Mouse (Mus musculus): ENCODE measurements at regions not wholly inside any gene's neighbourhood (a gene's known extent, or its start where the extent isn't known, plus 50 kb on each side); places are given as distances from the start of the nearest gene placed in this dataset.

DNA sequence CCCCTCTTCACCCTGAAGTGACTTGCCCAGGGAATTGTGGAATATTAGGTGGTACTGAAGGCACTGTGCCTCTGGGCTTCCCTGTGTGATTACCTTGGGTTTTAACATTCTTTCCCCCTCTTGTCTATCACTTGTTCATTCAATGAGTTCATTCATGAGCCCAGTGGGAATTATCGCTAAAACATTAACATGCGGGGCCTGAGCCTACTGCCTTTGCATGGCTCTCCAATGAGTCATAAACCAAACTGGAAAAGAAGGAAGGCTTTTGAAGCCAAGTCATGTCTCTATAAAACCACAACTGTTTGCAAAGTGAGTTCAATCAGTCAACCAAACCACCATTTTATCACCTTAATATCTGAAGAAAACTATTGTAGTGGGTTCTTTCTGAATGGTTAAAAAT is 173.8 kb downstream of the Moxd1 start:
- no peaks in the 10 kb centered on the region for H3K4me1 ChIP-seq
- H3K27me3 ChIP-seq (ENCODE audit: insufficient read depth, poor library complexity, severe bottlenecking) = no peaks in the 10 kb centered on the region
- no peak overlapping the region for H3K4me3 ChIP-seq
- H3K36me3 ChIP-seq = no peaks in the 10 kb centered on the region
- H3K9me3 ChIP-seq = no peaks in the 10 kb centered on the region
- no peak overlapping the region for H3K27ac ChIP-seq
- no peak for DNase-seq (ENCODE audit: low spot score)
- 84% methylated on average over 2 of the region's 2 CpGs for WGBS

DNA sequence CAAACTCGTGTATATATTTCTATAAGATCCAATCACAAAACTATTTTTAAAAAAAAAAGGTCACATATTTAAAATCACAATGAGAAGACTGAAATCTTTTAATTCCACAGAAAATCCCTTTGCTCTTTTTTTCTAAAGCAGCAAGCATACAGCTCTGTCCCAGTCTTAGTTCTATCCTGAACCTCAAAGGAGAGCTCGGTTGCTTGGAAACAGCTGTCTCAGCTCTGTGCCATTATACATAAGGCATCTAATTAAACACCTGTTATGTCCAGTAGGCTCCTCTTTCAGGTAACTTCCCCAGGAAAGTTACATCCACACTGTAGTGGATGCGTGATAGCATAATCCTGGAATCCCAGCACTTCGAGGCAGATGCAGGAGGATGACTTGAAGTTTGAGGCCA is 181.5 kb downstream of the Moxd1 start:
- H3K27me3 ChIP-seq (ENCODE audit: insufficient read depth, poor library complexity, severe bottlenecking) = no peaks in the 10 kb centered on the region
- H3K4me3 ChIP-seq = no peak overlapping the region
- H3K36me3 ChIP-seq = no peaks in the 10 kb centered on the region
- no peaks in the 10 kb centered on the region for H3K4me1 ChIP-seq
- WGBS = 78% methylated on average over 4 of the region's 4 CpGs
- no peak overlapping the region for H3K27ac ChIP-seq
- H3K9me3 ChIP-seq = no peaks in the 10 kb centered on the region
- no peak for DNase-seq (ENCODE audit: low spot score)

DNA sequence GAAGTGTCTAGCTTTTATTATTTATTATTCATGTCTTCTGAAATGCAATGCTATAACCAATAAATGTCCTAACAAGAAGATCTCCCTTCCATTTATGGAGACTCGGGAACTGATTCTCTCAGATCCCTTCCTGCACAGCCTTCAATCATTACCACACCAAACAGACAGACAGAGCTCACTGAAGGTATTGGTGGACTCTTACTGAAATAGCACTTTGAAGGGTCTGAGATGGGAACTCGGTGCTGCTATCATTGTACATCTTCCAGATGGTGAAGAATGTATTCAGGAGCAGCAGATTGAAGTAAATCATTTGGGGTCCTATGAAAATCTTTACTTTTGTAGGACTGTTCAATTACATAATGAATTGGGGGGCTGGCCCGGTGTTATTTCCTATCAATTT is 183.6 kb downstream of the Moxd1 start:
- H3K9me3 ChIP-seq = no peaks in the 10 kb centered on the region
- H3K4me3 ChIP-seq = no peak overlapping the region
- H3K36me3 ChIP-seq = no peaks in the 10 kb centered on the region
- H3K27ac ChIP-seq = no peak overlapping the region
- H3K27me3 ChIP-seq (ENCODE audit: insufficient read depth, poor library complexity, severe bottlenecking) = no peaks in the 10 kb centered on the region
- 80% methylated on average over 3 of the region's 3 CpGs for WGBS
- no peaks in the 10 kb centered on the region for H3K4me1 ChIP-seq
- no peak for DNase-seq (ENCODE audit: low spot score)

DNA sequence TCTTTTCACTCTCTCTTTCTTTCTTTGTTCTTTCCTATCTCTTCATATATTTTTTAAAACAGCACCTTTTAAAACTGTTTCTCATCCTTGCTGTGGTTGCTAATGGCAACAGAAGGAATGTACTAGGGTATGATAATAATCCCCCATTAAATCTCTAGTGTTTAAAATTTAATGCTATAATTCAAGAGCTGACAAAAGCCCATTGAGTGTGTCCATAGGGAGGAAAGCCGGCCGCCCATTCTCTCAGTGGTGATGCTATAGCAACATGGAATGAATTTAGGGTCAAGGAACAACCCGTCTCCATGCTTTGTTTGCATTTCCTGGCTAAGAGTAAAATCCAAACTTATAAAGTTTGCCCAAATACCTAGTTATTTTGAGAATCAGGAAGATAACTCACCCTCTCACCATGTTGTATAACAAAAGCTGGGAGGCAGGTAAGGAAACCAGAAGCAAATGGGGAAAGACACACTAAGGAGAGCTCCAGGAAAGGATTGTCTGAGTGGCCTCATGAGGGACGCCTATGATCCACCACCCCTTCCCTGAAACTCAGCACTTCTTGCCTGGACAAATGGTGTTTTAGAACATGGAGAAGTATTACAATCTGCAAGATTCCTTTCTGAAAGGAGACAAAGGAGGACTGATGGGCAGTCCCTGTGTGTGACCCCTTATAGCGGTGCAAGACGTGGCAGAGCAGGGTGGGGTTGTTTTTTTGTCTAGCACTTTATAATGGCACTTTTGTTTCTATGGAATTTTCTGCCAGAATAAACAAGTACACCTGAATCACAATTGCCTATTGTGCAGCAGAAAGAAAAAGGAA is 184.3 kb downstream of the Moxd1 start:
- Histone ChIP-seq H3K4me1 (no peaks in the 10 kb centered on the region), H3K27ac (no peak overlapping the region), H3K9me3 (no peaks in the 10 kb centered on the region), H3K4me3 (no peak overlapping the region), H3K36me3 (no peaks in the 10 kb centered on the region), H3K27me3 (ENCODE audit: insufficient read depth, poor library complexity, severe bottlenecking) (no peaks in the 10 kb centered on the region)
- WGBS = 78% methylated on average over 6 of the region's 6 CpGs
- no peak for DNase-seq (ENCODE audit: low spot score)

DNA sequence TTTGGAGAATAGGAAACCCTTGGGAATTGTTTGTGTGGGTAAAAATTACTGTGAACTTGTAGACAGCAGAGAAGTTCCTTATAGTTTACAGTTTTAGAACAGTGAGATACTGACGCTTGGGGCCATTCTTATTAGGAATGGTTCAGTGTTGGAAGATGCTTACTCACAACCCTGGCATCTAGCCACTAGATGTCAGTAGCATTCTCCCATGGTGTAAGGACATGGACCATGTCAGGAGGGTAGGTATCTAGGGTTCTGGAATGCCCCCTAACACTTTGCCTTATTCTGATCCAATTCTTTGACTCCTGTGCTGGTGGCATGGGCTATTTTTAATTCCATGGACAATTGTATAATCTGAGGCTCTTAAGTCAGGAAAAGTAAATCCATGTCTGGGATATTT is 185.3 kb upstream of the Ccn2 start:
- H3K9me3 ChIP-seq = no peaks in the 10 kb centered on the region
- no peaks in the 10 kb centered on the region for H3K4me1 ChIP-seq
- H3K36me3 ChIP-seq = no peaks in the 10 kb centered on the region
- no peak for DNase-seq (ENCODE audit: low spot score)
- 45% methylated on average over 1 of the region's 1 CpGs for WGBS
- no peak overlapping the region for H3K27ac ChIP-seq
- no peak overlapping the region for H3K4me3 ChIP-seq
- H3K27me3 ChIP-seq (ENCODE audit: insufficient read depth, poor library complexity, severe bottlenecking) = no peaks in the 10 kb centered on the region

DNA sequence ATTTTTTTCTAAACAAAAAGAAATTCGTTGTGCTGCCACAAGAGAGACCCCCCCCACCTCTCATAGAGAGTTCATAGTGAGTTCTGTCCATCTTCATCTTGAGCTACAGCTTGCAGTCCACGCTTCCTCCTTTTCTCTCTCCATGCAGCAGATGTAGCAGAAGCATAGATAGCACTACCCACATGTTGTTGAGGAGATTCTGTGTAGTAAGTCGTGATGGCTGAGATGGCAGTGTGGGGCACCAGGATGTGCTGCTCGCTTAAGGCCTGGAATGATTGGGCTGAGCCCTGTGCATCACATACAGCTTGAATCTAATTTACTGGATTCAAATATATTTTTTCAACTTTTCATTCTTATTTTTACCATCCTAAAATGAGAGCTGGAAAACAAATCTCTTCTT is 184.4 kb upstream of the Ccn2 start:
- no peaks in the 10 kb centered on the region for H3K27me3 ChIP-seq (ENCODE audit: insufficient read depth, poor library complexity, severe bottlenecking)

DNA sequence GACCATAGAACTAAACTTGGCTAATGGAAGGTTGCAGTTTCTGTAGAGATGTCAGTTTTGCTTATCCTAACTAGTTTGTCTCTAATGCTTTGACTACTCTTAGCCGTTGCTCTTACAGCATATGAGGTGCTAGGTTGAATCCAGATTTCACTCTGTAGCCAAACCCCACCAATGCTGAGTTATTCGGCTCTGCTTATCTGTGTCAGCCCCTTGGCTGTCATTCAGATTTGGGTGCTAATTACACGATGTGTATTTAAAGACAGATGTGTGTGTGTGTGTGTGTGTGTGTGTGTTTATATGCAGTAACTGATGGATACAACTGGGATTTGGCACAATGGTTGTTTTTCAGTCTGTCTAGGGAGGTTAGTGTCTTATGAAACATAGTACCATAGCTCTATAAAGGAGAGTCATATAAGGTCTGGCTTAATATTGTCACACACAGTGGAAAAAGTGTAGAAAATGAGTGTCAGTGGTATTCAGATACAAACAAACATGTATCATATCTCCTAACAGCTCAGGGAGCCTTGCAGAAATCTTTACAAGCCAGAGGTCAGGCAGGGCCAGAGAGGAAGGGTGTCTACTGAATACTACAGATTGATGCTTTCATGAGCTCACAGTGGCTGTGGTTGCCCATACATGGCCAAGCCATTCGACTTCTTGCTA is 172.6 kb upstream of the Ccn2 start:
- H3K27ac ChIP-seq = no peak overlapping the region
- H3K9me3 ChIP-seq = no peaks in the 10 kb centered on the region
- no peak overlapping the region for H3K4me3 ChIP-seq
- DNase-seq (ENCODE audit: low spot score) = no peak
- 68% methylated on average over 4 of the region's 4 CpGs for WGBS
- H3K4me1 ChIP-seq = no peaks in the 10 kb centered on the region
- no peaks in the 10 kb centered on the region for H3K27me3 ChIP-seq (ENCODE audit: insufficient read depth, poor library complexity, severe bottlenecking)
- no peaks in the 10 kb centered on the region for H3K36me3 ChIP-seq

More for the DNA sequence above, 184.4 kb upstream of the Ccn2 start:
- Histone ChIP-seq H3K4me1 (no peaks in the 10 kb centered on the region), H3K4me3 (no peak overlapping the region), H3K36me3 (no peaks in the 10 kb centered on the region), H3K27ac (no peak overlapping the region), H3K9me3 (no peaks in the 10 kb centered on the region)
- WGBS = 79% methylated on average over 4 of the region's 4 CpGs
- no peak for DNase-seq (ENCODE audit: low spot score)

DNA sequence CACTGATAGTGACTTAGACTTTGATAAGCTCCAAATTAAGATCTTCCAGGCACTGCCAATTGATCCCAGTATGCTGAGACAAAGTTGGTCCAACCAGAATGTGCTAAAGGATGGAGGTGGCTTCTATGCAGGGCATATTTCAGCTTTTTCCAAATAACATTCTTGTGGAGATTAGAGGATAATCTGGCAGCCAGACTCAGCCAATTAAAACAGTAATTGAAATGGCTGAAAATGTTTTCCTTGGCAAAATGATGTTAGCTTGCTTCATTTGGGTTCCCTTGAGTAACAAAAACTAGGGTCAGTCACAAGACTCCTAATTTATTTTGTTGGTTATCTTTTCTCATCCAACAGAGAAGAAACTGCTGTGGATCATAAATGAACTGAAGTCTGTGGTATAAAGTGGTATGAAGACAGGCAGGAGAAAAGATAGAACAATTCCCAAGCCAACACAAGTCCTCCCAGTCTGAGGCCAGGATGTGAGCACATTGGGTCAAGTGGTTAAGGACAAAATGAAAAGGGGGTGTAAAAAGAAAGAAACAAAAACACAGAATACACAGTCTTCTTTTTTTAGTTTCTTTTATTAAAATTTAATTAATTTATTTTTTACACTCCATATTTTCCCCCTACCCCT is 161.4 kb upstream of the Ccn2 start:
- Histone ChIP-seq H3K27ac (no peak overlapping the region), H3K4me3 (no peak overlapping the region), H3K36me3 (no peaks in the 10 kb centered on the region), H3K27me3 (ENCODE audit: insufficient read depth, poor library complexity, severe bottlenecking) (no peaks in the 10 kb centered on the region), H3K4me1 (no peaks in the 10 kb centered on the region), H3K9me3 (no peaks in the 10 kb centered on the region)
- DNase-seq (ENCODE audit: low spot score) = no peak

DNA sequence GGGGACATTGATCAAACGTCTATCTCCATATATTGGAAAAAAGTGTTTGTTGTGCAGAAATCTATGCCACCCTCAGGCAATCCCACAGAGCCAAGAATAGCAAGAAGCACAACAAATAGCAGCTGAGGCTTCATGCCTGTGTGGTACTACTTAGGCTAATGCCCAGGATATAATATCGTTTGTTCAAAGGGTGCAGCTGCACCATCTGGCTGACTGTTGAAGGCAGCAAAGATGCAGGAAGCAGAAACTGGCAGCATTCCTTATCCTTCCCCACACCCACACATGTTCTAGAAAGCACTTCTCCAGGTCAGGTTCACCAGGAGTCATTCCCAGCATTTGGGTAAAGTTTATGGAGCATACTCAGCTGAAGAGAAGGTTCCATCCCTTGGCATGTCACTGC is 158.1 kb upstream of the Ccn2 start:
- WGBS = 84% methylated on average over 2 of the region's 2 CpGs
- no peak for DNase-seq (ENCODE audit: low spot score)

DNA sequence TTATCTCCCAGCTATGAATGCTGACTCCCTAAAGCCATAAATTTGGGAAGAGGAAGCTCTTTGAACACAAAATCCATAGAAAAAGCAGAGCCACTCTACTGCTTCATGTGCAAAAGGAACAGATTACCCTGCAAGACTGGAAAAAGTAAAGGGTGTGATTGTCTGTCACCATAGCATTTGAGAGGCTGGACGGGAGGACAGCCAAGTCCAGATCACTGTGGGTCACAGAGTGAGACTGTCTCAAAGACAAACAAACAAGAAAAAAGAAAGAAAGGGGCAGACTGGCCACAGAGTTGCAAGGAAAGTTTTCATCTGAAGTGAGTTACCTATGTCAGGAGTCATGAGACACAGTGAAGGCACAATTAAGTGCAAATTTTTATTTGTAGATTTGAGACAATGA is 150.7 kb upstream of the Ccn2 start:
- Histone ChIP-seq H3K27me3 (ENCODE audit: insufficient read depth, poor library complexity, severe bottlenecking) (no peaks in the 10 kb centered on the region), H3K36me3 (no peaks in the 10 kb centered on the region), H3K4me3 (no peak overlapping the region), H3K9me3 (no peaks in the 10 kb centered on the region), H3K27ac (peak overlapping the region; percentile 25; the same call in 1 of the 2 replicates), H3K4me1 (peaks cover 29% of the 10 kb centered on the region)
- 21% methylated on average over 1 of the region's 1 CpGs for WGBS
- no peak for DNase-seq (ENCODE audit: low spot score)

More for the DNA sequence above, 158.1 kb upstream of the Ccn2 start:
- Histone ChIP-seq H3K36me3 (no peaks in the 10 kb centered on the region), H3K4me1 (no peaks in the 10 kb centered on the region), H3K4me3 (no peak overlapping the region), H3K27ac (no peak overlapping the region), H3K9me3 (no peaks in the 10 kb centered on the region), H3K27me3 (ENCODE audit: insufficient read depth, poor library complexity, severe bottlenecking) (no peaks in the 10 kb centered on the region)

DNA sequence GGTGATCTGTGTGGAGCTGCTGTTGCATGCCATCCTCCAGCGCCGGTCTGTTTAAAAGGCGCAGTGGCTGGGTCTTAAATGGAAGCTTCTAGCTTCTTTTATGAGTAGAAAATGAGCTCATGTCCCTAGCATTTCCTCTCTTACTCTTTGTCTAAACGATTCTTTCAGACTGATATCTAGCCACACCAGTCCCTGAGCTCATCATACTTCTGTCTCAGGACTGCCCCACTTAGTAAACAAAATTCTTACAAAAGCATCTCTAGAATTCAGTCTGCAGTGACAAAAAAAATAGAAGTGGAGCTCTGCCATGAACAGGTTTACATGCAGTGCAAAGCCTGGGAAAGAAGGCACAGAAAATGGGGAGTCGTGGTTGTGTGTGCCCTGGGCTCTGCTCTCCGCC is 150.2 kb upstream of the Ccn2 start:
- WGBS = 69% methylated on average over 6 of the region's 6 CpGs
- DNase-seq (ENCODE audit: low spot score) = no peak

DNA sequence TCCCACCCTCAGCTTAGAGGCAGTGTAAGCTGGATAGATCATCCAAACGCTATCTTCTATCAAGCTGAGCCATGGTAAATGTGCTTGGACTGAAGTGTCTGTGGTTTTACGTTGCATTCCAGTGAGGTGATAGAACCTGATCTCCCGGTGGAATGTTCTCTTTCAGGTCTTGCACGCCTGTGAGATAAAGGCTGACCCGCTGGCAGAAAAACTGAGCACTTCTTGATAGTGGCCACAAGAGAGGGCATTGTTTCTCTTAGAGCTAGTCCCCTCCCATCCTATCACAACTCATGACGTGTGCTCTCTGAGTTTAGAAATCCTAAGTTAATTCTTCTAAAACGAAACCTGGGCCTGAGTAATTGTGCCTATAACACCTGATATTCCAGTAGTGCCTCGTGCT is 149.1 kb upstream of the Ccn2 start:
- Histone ChIP-seq H3K4me3 (no peak overlapping the region), H3K4me1 (peaks cover 29% of the 10 kb centered on the region), H3K27me3 (ENCODE audit: insufficient read depth, poor library complexity, severe bottlenecking) (no peaks in the 10 kb centered on the region), H3K36me3 (no peaks in the 10 kb centered on the region), H3K27ac (no peak overlapping the region; the same call in 1 of the 2 replicates), H3K9me3 (no peaks in the 10 kb centered on the region)
- DNase-seq (ENCODE audit: low spot score) = peak; percentile 80
- 16% methylated on average over 8 of the region's 8 CpGs for WGBS

More for the DNA sequence above, 150.2 kb upstream of the Ccn2 start:
- H3K4me3 ChIP-seq = no peak overlapping the region
- H3K36me3 ChIP-seq = no peaks in the 10 kb centered on the region
- H3K9me3 ChIP-seq = no peaks in the 10 kb centered on the region
- H3K27ac ChIP-seq = peak overlapping the region; percentile 25; the same call in 1 of the 2 replicates
- no peaks in the 10 kb centered on the region for H3K27me3 ChIP-seq (ENCODE audit: insufficient read depth, poor library complexity, severe bottlenecking)
- H3K4me1 ChIP-seq = peaks cover 29% of the 10 kb centered on the region

DNA sequence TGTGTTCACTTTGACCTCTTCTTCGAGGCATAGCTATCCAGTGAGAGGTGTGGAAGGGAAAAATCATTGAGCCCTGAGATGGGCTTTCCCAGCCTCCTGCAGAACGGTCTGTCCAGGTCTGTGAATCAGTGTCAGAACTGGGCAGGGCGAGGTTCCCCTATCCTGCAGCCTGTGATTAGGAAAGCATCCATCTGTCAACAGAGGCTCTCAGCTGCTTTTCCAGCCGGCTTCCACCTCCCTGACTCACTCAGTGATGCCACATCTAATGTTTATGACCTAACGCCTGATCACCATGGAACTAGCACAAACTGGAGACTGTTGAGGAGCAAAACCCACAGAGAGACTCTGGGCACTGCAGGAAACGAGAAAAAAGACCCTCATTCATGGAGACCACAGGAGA is 148.1 kb upstream of the Ccn2 start:
- Histone ChIP-seq H3K4me3 (no peak overlapping the region), H3K27me3 (ENCODE audit: insufficient read depth, poor library complexity, severe bottlenecking) (no peaks in the 10 kb centered on the region), H3K36me3 (no peaks in the 10 kb centered on the region), H3K9me3 (no peaks in the 10 kb centered on the region), H3K4me1 (peaks cover 29% of the 10 kb centered on the region), H3K27ac (peak overlapping the region; percentile 64)
- 17% methylated on average over 6 of the region's 6 CpGs for WGBS
- peak; percentile 78 for DNase-seq (ENCODE audit: low spot score)

Measured in heart, embryonic 10.5 days (tissue).